Mouse (Mus musculus) stomach, postnatal 0 days (tissue): Measurements from ENCODE around the gene Wwox.

Experiments
- CTCF ChIP-seq: IDR thresholded peaks from 2 replicates; pipeline ENCODE4 v1.5.1; 2016; ENCODE audit warnings: antibody characterized with exemption, low read depth, mild to moderate bottlenecking, moderate library complexity
- EP300 ChIP-seq: optimal IDR thresholded peaks from 2 replicates; pipeline ENCODE3; 2016; ENCODE audit warnings: antibody characterized with exemption

- no peak for TF ChIP-seq CTCF
- no peak for TF ChIP-seq EP300
Observed at GRCm38 (mm10) chr8:114675151-114675550, 235.7 kb downstream of the Wwox start.
